Comparison of ENCODE assay signal across 8 mouse cellular contexts in genomic region chr15:62106518-62106975, GRCm38 (mm10).
DNase-seq lines count a peak whose midpoint lies in the region; ATAC-seq lines count a peak whose summit lies in the region.

No protein-coding gene starts in this region.

- H3K9me3 ChIP-seq in forebrain, embryonic 11.5 days (ENCODE audit: control insufficient read depth, low read length), result no peaks in the 10 kb centered on the region; the same call in 1 of the 2 replicates
- H3K9me3 ChIP-seq in heart, embryonic 14.5 days (ENCODE audit: control insufficient read depth, low read length), result peaks cover 7% of the 10 kb centered on the region; the same call in 1 of the 2 replicates
- H3K9me3 ChIP-seq in liver, embryonic 13.5 days (replicated peaks), result no peaks in the 10 kb centered on the region; the same call in 1 of the 2 replicates

- DNase-seq in 416B (ENCODE audit: low read depth), result peak; percentile 98
- peak; percentile 36 to 64 for DNase-seq in adrenal gland, postnatal 4 days (ENCODE audit: low spot score in 2 of 2)
- DNase-seq in forebrain, embryonic 11.5 days (ENCODE audit: low spot score), result peak; percentile 77
- DNase-seq in kidney, postnatal 14 days, result peak; percentile 96
- DNase-seq in liver, embryonic 13.5 days, result no peak
- peak; percentile 43 for DNase-seq in naive thymus-derived CD4-positive, alpha-beta T cell, adult 2 months (ENCODE audit: low read depth)
- DNase-seq in spleen, postnatal 4 days (ENCODE audit: low spot score in 2 of 2), result peak; percentile 70 to 84

- no peak overlapping the region for H3K4me3 ChIP-seq in forebrain, embryonic 11.5 days (ENCODE audit: low read depth, low read length)
- no peak overlapping the region for H3K4me3 ChIP-seq in heart, embryonic 14.5 days (ENCODE audit: control insufficient read depth in 1 of 2, insufficient read depth in 1 of 2, low read depth in 1 of 2, low read length in 2 of 2)
- H3K4me3 ChIP-seq in liver, embryonic 13.5 days (replicated peaks), result no peak overlapping the region

- no peak overlapping the region for H3K4me2 ChIP-seq in forebrain, embryonic 11.5 days (ENCODE audit: low read depth, low read length, severe bottlenecking)
- H3K4me2 ChIP-seq in heart, embryonic 14.5 days (ENCODE audit: low read length), result no peak overlapping the region
- no peak overlapping the region for H3K4me2 ChIP-seq in liver, embryonic 13.5 days

- ATAC-seq in forebrain, embryonic 11.5 days (replicated peaks; ENCODE audit: low FRiP score), result peak; percentile 59
- ATAC-seq in heart, embryonic 14.5 days (ENCODE audit: insufficient number of reproducible peaks, insufficient read depth, low FRiP score, low read depth), result peak; percentile 89
- peak; percentile 55 for ATAC-seq in liver, embryonic 13.5 days (ENCODE audit: low read depth)

- H3K27me3 ChIP-seq in forebrain, embryonic 11.5 days (ENCODE audit: control insufficient read depth, insufficient read depth, low read length), result no peaks in the 10 kb centered on the region; the same call in 1 of the 2 replicates
- no peaks in the 10 kb centered on the region for H3K27me3 ChIP-seq in heart, embryonic 14.5 days (ENCODE audit: control insufficient read depth, insufficient read depth, low read length)
- H3K27me3 ChIP-seq in liver, embryonic 13.5 days, result no peaks in the 10 kb centered on the region

- H3K36me3 ChIP-seq in forebrain, embryonic 11.5 days (ENCODE audit: control insufficient read depth, insufficient read depth, low read length), result no peaks in the 10 kb centered on the region; the same call in 1 of the 2 replicates
- H3K36me3 ChIP-seq in heart, embryonic 14.5 days (ENCODE audit: control insufficient read depth, insufficient read depth, low read length), result no peaks in the 10 kb centered on the region
- peaks cover 14% of the 10 kb centered on the region for H3K36me3 ChIP-seq in liver, embryonic 13.5 days

- no peaks in the 10 kb centered on the region; the same call in 1 of the 2 replicates for H3K4me1 ChIP-seq in forebrain, embryonic 11.5 days (replicated peaks; ENCODE audit: control insufficient read depth, insufficient read depth, low read length)
- H3K4me1 ChIP-seq in heart, embryonic 14.5 days (ENCODE audit: control insufficient read depth in 2 of 2, insufficient read depth in 2 of 2, low read length in 2 of 2), result peaks cover 9 to 16% of the 10 kb centered on the region in 2 experiments
- peaks cover 44% of the 10 kb centered on the region for H3K4me1 ChIP-seq in liver, embryonic 13.5 days (replicated peaks)

- H3K27ac ChIP-seq in forebrain, embryonic 11.5 days (ENCODE audit: low read depth, low read length), result no peak overlapping the region
- peak overlapping the region; percentile 35 to 62 for H3K27ac ChIP-seq in heart, embryonic 14.5 days (replicated peaks in 1 of 2; ENCODE audit: control insufficient read depth in 1 of 2, insufficient read depth in 1 of 2, low read depth in 2 of 2, low read length in 2 of 2)
- peak overlapping the region; percentile 48; the same call in 1 of the 2 replicates for H3K27ac ChIP-seq in liver, embryonic 13.5 days

- 7% methylated on average over 5 of the region's 5 CpGs for WGBS in forebrain, embryonic 11.5 days
- WGBS in heart, embryonic 14.5 days, result 3% methylated on average over 5 of the region's 5 CpGs
- WGBS in liver, embryonic 13.5 days (ENCODE audit: insufficient replicate concordance), result 56% methylated on average over 5 of the region's 5 CpGs

- no peak overlapping the region for H3K9ac ChIP-seq in forebrain, embryonic 11.5 days (ENCODE audit: low read length)
- H3K9ac ChIP-seq in heart, embryonic 14.5 days (ENCODE audit: low read length), result no peak overlapping the region
- H3K9ac ChIP-seq in liver, embryonic 13.5 days, result no peak overlapping the region
